Mouse (Mus musculus) gastrocnemius, postnatal 25 days (tissue): ENCODE data around the gene Mon1a. TPM values are rescaled to one million over a fixed set of nuclear protein-coding genes. Genes with fewer than 3 reads are reported as not detected.

Experiments used
- DNase-seq: peaks from one replicate; pipeline ENCODE4 v3.0.0; 2022
- total RNA-seq, 2 experiments: library from RNA; stranded (reverse); gene quantifications; 1 replicate in 1 of 2; 2 replicates in 1 of 2; pipeline ENCODE4 v1.2.3; 2021

Gene Mon1a
- total RNA-seq, 2 experiments from 2014 or later: 8.3 to 9.6 TPM

GRCm38 (mm10) chr9:107908410-107909158 is 20.6 kb downstream of the Mon1a start:
- DNase-seq: peak; percentile 45

- no peak for DNase-seq
These were observed 22.2 kb downstream of the Mon1a start for GRCm38 (mm10) chr9:107910025-107910769.

- DNase-seq: no peak
These were observed 26.9 kb downstream of the Mon1a start for GRCm38 (mm10) chr9:107914764-107915420.

GRCm38 (mm10) chr9:107917895-107918608 is 30.1 kb downstream of the Mon1a start:
- DNase-seq: no peak

- no peak for DNase-seq
These were observed 30.9 kb downstream of the Mon1a start for GRCm38 (mm10) chr9:107918884-107919283.

- no peak for DNase-seq
These were observed 31.5 kb downstream of the Mon1a start for GRCm38 (mm10) chr9:107919441-107919840.

GRCm38 (mm10) chr9:107923021-107923420 is 35.1 kb downstream of the Mon1a start:
- DNase-seq: no peak

GRCm38 (mm10) chr9:107923956-107924355 is 36.0 kb downstream of the Mon1a start:
- DNase-seq: peak; percentile 62

GRCm38 (mm10) chr9:107925251-107925650 is 37.3 kb downstream of the Mon1a start:
- no peak for DNase-seq

GRCm38 (mm10) chr9:107926920-107927420 is 39.0 kb downstream of the Mon1a start:
- no peak for DNase-seq

GRCm38 (mm10) chr9:107927749-107928148 is 39.8 kb downstream of the Mon1a start:
- DNase-seq: no peak

GRCm38 (mm10) chr9:107928169-107928568 is 40.2 kb downstream of the Mon1a start, which contains the start of gene Actl11:
Gene Actl11, plus strand, starts transcription at chr9:107928469.
- DNase-seq: no peak

GRCm38 (mm10) chr9:107932221-107932620 is 44.3 kb downstream of the Mon1a start:
- no peak for DNase-seq

- no peak for DNase-seq
These were observed 46.2 kb downstream of the Mon1a start for GRCm38 (mm10) chr9:107934146-107934545.

GRCm38 (mm10) chr9:107935374-107935773 is 47.4 kb downstream of the Mon1a start, which contains the start of gene Camkv:
Gene Camkv, plus strand, starts transcription at chr9:107935674.
- DNase-seq: no peak

GRCm38 (mm10) chr9:107935790-107936214 is 47.9 kb downstream of the Mon1a start:
- DNase-seq: peak; percentile 32

GRCm38 (mm10) chr9:107936215-107936822 is 48.4 kb downstream of the Mon1a start:
- DNase-seq: no peak

- no peak for DNase-seq
These were observed 48.9 kb downstream of the Mon1a start for GRCm38 (mm10) chr9:107936831-107937230.

GRCm38 (mm10) chr9:107947241-107948194 is 59.6 kb downstream of the Mon1a start:
- DNase-seq: peak; percentile 42
